Mouse (Mus musculus) thymus, adult 2 months (tissue): ENCODE results near the gene Clybl.

Source experiments
- CTCF ChIP-seq: fragments of 200-500 bp; IDR thresholded peaks from 2 replicates; pipeline ENCODE4 v1.5.1; 2012; ENCODE audit warnings: mild to moderate bottlenecking, control low read depth, low read length, moderate library complexity, borderline replicate concordance; ENCODE audit not compliant: control insufficient read depth, poor library complexity, insufficient read depth; ENCODE audit errors: extremely low read depth
- POLR2A ChIP-seq: fragments of 200-500 bp; IDR thresholded peaks from 2 replicates; pipeline ENCODE4 v1.6.1; 2012; ENCODE audit warnings: mild to moderate bottlenecking, low read length, control low read depth, moderate library complexity; ENCODE audit not compliant: control insufficient read depth, poor library complexity, insufficient read depth; ENCODE audit errors: extremely low read depth

DNA sequence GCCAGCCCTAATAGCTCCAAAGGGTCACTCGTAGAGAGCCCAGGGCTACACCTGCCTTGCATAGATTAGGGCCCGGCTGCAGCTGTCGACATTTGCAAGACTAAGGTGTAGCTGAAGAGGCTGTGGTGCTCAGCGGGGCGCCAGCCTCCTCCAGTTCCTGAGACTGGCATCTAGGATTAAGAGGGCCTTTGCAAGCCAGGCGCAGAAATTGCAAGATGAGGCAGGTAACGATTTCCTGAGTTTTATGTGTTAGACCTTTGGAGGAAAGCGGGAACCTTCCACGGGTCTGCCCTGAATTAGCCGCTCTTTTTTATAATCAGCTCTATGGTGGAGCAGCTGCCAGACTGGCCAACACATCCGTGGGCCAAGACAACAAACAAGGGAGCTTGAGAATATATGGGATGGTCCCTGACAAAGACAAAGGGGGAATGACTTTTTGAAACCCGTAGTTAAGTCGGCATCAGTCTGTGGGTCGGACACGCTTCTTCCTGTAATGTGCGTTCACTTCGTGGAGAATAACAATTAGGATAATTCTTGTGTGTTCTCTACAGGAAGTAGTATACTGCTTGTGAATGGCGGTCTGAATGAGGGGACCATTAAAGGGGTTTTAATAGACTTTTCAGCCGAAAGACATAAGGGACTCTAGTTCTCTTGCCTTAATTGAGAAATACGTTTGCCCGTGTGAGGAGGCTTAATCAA lies 74.2 kb downstream of the Clybl start:
- TF ChIP-seq CTCF (no peak), POLR2A (no peak)
